Mouse (Mus musculus) kidney, postnatal 4 days (tissue): Measurements from ENCODE around the gene Mthfd2.

Source experiments
- DNase-seq, 2 experiments: peaks; one replicate each; pipeline ENCODE4 v3.0.0; 2021; ENCODE audit warnings: mixed read lengths in 2 of 2

Mthfd2 gene

DNA sequence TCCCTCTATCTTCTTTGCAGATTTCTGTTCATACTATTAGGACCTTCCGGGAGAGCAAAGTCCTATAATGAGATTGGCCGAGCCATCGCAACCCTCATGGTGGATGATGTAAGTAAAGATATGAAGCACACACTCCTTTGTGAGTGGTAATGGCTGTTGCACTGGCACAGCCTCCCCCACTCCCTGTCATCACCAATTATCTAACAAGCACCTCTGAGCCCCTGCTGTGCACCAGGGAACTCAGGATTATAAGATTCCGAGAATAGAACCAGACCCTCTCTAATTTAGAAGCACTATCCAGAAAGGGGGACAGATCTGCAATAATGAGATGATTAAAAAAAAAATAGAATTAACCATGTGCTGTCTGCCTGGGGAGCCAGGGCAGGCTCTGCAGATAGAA lies 60.1 kb downstream of the Mthfd2 start:
- no peak for DNase-seq

DNA sequence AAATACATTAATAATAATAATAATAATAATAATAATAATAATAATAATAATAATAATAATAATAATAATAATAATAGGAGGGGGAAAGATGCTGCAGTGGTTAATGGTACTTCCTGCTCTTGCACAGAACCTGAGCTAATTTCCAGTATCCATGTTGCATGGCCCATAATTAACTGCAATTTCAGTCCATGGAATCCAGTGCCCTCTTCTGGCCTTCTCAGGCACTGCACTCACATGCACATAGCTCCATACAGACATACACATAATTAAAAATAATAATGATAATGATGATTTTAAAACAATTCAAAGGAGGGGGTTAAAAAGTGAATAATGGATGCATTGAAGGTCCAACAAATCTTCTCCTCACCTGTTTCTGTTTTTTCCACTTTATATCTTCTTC lies 60.5 kb downstream of the Mthfd2 start:
- DNase-seq = peak; percentile 48 to 52

DNA sequence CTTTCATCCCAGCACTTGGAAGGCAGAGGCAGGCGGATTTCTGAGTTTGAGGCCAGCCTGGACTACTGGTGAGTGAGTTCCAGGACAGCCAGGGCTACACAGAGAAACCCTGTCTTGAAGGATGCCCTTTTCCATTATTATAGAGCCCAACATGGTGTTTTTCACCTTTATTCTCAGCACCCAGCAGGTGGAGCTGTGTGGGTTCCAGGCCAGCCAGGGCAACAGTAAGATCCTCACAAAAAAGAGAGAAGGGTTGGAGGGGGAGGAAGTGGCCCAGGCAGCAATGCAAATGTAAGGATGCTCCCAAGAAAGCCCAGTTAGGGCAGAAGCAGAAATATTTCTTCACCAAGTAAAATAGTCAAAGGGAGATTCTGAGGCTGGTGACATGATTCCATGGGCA lies 61.2 kb downstream of the Mthfd2 start:
- no peak for DNase-seq
